Mouse (Mus musculus) CH12F3 (cell line): ENCODE measurements around the gene Stip1.

Source experiments
- in situ Hi-C: fragments of 300-500 bp; cut with MboI; formaldehyde crosslinking; loops from 2 replicates; pipeline ENCODE4 v1.14.3; 2020; ENCODE audit warnings: low sequenced_read_pairs

The Stip1 gene

DNA sequence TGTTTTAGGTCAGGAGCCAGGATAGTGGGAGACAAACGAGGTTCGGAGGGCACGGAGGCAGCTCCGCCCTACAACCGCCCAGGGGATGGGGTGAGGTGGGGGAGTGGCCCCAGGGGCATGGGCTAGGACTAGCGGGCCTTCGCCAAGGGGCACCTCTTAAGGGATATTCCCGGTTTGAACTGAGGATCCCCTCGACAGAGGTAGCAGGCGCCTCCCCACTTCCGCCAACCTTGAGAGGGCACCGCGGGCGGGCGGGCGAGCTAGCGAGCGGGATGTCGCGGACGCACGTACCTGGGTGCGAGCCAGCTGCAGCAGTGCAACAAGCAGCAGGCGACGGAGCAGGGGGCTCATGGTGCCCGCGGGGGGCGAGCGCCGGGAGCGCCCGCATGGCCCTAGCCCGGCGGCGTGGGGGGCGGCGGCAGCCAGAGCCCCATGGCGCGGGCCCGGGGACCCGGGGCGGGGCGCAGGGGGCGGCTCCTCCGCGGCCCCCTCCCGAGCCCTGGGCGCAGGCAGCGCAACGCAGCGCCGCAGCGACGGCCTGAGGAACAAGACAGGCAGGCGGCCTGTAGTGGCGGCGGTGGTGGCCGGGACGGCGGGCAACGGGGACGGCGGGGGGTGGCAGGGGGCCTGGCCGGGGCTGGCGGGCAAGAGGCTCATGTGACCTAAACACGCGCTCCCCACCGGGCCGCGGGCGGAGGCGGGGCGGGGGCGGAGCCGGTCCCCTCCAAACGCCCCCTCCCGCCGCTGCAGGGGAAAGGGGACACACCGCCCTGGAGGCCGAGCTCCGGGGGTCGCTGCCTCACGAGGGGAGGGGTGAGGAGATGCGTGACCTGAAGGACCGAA lies 52.5 kb downstream of the Stip1 start, which contains the start of gene Vegfb:
TSS of gene Vegfb (minus strand) at position 591 of the 843 bp plus-strand sequence.
- in situ Hi-C loops = no loop called here

- in situ Hi-C loops = no loop called here
Observed at GRCm38 (mm10) chr19:6985951-6986708, 53.6 kb downstream of the Stip1 start.

DNA sequence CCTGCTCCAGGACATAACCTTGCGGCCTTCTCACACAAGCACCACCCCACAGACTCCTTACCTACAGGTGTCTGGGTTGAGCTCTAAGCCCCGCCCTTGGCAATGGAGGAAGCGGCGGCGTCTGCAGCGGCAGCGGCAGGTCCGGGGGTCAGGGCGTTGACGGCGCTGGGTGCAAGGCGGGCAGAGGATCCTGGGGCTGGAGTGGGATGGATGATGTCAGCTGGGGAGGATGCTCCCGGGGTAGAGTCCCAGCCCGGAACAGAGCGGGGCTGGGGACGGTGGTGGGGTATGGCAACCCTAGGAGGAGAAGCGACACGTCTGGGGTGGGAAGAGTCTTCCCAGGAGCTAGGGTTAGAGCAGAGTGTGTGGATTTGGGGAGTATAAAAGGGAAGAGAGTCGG lies 54.5 kb downstream of the Stip1 start:
- in situ Hi-C loops = no loop called here

- in situ Hi-C loops = no loop called here
Observed at GRCm38 (mm10) chr19:6983621-6984020, 56.1 kb downstream of the Stip1 start.

GRCm38 (mm10) chr19:6981465-6981864 lies 58.3 kb downstream of the Stip1 start:
- in situ Hi-C loops = no loop called here

- in situ Hi-C loops = no loop called here
Observed at GRCm38 (mm10) chr19:6980381-6981093, 59.2 kb downstream of the Stip1 start, which contains the start of gene Fkbp2. Gene Fkbp2 (minus strand): TSS chr19:6980501.

- in situ Hi-C loops = no loop called here
Observed at GRCm38 (mm10) chr19:6979486-6980380, 60.0 kb downstream of the Stip1 start.

GRCm38 (mm10) chr19:6979001-6979479 lies 60.7 kb downstream of the Stip1 start:
- in situ Hi-C loops = no loop called here

GRCm38 (mm10) chr19:6978639-6978974 lies 61.2 kb downstream of the Stip1 start:
- in situ Hi-C loops = no loop called here

DNA sequence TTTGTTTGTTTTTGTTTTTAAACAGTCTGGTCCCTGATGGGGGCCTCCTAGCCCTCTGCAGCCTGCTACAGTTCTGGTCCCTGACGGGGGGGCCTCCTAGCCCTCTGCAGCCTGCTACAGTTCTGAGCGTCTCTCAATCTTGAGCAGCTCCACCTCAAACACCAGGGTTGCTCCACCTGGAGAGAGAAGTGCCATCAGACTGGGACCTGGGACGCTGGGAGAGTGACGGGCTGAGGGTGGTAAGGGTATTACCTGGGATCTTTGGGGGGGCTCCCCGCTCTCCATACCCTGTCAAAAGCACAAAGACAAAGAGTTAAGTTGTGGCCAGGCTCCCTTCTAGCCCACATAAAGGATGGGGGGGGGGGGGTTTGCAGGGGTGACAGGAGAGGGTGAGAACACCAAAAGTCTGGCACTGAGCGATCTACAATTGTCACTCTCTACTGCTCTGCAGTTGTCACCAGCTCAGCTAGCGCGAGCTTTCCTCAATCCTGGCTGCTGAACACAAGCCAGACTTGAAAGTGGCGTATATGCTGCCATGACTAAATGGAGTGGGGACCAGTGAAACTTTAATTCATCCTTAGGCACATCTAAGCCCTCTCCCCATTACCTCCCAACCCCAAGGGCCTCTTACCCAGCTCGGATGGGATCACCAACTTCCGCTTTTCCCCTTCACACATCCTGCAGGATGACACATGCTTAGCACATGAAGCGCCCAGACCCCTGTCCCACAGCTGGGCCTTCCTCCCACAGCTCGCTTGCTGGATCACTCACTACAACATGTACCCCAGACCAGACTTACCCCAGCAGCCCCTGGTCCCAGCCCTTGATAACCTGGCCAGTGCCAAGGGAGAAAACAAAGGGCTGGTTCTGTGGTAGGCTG lies 61.8 kb downstream of the Stip1 start:
- in situ Hi-C loops = no loop called here

GRCm38 (mm10) chr19:6975537-6976521 lies 63.9 kb downstream of the Stip1 start, which contains the start of gene Plcb3:
Gene Plcb3 (minus strand): TSS chr19:6976470.
- in situ Hi-C loops = no loop called here

GRCm38 (mm10) chr19:6974211-6975205 lies 65.3 kb downstream of the Stip1 start, which contains the start of gene Ppp1r14b:
Gene Ppp1r14b (plus strand): TSS chr19:6974968.
- in situ Hi-C loops = no loop called here

GRCm38 (mm10) chr19:6973581-6974190 lies 66.1 kb downstream of the Stip1 start:
- in situ Hi-C loops = no loop called here

GRCm38 (mm10) chr19:6972247-6972917 lies 67.4 kb downstream of the Stip1 start:
- in situ Hi-C loops = no loop called here

DNA sequence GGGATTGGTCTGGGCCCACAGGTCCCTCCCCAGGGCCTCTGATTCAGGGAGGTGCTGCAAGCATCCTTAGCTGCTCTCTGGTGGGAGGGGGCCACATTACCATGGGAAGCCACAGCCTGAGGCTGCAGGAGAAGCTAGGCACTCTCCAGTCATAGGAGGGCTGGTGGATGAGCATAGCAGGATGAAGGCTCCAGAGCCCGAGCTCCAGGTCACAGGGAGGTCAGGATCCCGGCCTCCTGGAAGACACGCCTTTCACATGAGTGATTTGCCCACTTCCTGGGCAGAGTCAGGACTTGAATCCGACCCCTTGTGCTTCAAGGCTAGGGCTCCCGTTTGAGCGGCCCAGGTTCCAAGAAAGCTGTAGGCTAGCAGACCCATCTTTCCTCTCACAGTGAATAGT lies 68.1 kb downstream of the Stip1 start:
- in situ Hi-C loops = no loop called here
